Mouse (Mus musculus) erythroblast, embryonic 14.5 days (primary cell): Measurements from ENCODE around the gene Olfr313.

Experiments used
- GATA1 ChIP-seq: IDR thresholded peaks from 2 replicates; pipeline ENCODE4 v1.6.1; 2012; ENCODE audit warnings: low read length, inconsistent platforms, mixed read lengths
- TAL1 ChIP-seq: IDR thresholded peaks from 3 replicates; pipeline ENCODE4 v1.6.1; 2012; ENCODE audit warnings: low read length, inconsistent platforms, mixed read lengths

DNA sequence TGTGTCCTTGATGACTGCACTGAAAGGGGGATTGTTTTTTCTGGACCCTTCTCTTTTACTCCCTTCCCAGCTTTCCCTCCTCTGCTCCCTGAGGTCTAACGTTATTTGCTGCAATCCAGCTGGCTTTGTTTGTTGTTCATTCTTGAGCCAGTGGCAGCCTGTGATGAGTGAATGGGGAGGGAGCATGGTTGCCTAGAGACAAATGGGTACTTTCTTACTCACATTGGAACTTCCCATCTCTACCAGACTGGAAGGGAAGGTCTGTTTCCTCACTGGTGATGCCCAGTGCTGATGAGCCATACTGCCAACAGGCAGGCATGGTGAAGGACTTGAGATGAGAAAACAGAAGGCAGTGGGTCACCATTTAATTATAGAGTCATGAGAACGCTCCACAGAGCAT, 34.9 kb downstream of the Olfr313 start:
- TF ChIP-seq TAL1 (no peak), GATA1 (no peak)
